Mouse (Mus musculus) spleen, postnatal 4 days (tissue): ENCODE measurements around the gene Sh3glb1.
"Not testable (repeated sequence)": the region's sequence is repeated elsewhere in the genome, so short reads cannot be mapped to it uniquely, and the experiment has no call there.

Source experiments
- DNase-seq, 2 experiments: peaks; one replicate each; pipeline ENCODE4 v3.0.0; 2022; ENCODE audit warnings: low spot score in 2 of 2

Gene Sh3glb1

GRCm38 (mm10) chr3:144719901-144720747 is at the start of gene Sh3glb1:
Gene Sh3glb1 (minus strand): TSS chr3:144720335.
- DNase-seq: peak; percentile 99 to 100

- DNase-seq: no peak
These were observed 45.0 kb upstream of the Sh3glb1 start for GRCm38 (mm10) chr3:144765161-144765560.

GRCm38 (mm10) chr3:144761454-144761853 is 41.3 kb upstream of the Sh3glb1 start:
- no peak for DNase-seq

- DNase-seq: peak in 1 of 2 experiments; percentile 24
These were observed 40.6 kb upstream of the Sh3glb1 start, which contains the start of gene Clca3a1 for GRCm38 (mm10) chr3:144760592-144761309. Gene Clca3a1 (minus strand): TSS chr3:144760977.

GRCm38 (mm10) chr3:144759719-144760118 is 39.6 kb upstream of the Sh3glb1 start:
- DNase-seq: no peak

- DNase-seq: not testable (repeated sequence)
These were observed 36.0 kb upstream of the Sh3glb1 start for GRCm38 (mm10) chr3:144756103-144756502.

- peak in 1 of 2 experiments; percentile 65 for DNase-seq
These were observed 33.0 kb upstream of the Sh3glb1 start for GRCm38 (mm10) chr3:144753120-144753519.

GRCm38 (mm10) chr3:144749062-144749963 is 29.2 kb upstream of the Sh3glb1 start:
- DNase-seq: not testable (repeated sequence)

- not testable (repeated sequence) for DNase-seq
These were observed 27.6 kb upstream of the Sh3glb1 start for GRCm38 (mm10) chr3:144747706-144748105.

- DNase-seq: not testable (repeated sequence)
These were observed 18.3 kb upstream of the Sh3glb1 start for GRCm38 (mm10) chr3:144738396-144738795.

- peak; percentile 36 to 77 for DNase-seq
These were observed 16.7 kb upstream of the Sh3glb1 start for GRCm38 (mm10) chr3:144736831-144737230.

- DNase-seq: peak; percentile 55 to 80
These were observed 3.3 kb upstream of the Sh3glb1 start for GRCm38 (mm10) chr3:144723455-144723854.

- DNase-seq: not testable (repeated sequence)
These were observed 2.4 kb upstream of the Sh3glb1 start for GRCm38 (mm10) chr3:144722566-144722965.

GRCm38 (mm10) chr3:144721860-144722256 is 1.7 kb upstream of the Sh3glb1 start:
- DNase-seq: no peak

GRCm38 (mm10) chr3:144721077-144721859 is 1.1 kb upstream of the Sh3glb1 start:
- DNase-seq: no peak

GRCm38 (mm10) chr3:144719088-144719900 is 841 bp downstream of the Sh3glb1 start:
- peak; percentile 77 to 89 for DNase-seq

GRCm38 (mm10) chr3:144718706-144719087 is 1.4 kb downstream of the Sh3glb1 start:
- no peak for DNase-seq

GRCm38 (mm10) chr3:144717835-144718234 is 2.3 kb downstream of the Sh3glb1 start:
- DNase-seq: no peak

- DNase-seq: no peak
These were observed 3.0 kb downstream of the Sh3glb1 start for GRCm38 (mm10) chr3:144717121-144717520.

GRCm38 (mm10) chr3:144715901-144716300 is 4.2 kb downstream of the Sh3glb1 start:
- no peak for DNase-seq
